Mouse (Mus musculus): ENCODE results near the gene Ednra.

Gene Ednra

GRCm38 (mm10) chr8:77637593-77637992, 86.7 kb downstream of the Ednra start:
- no peak for DNase-seq

DNA sequence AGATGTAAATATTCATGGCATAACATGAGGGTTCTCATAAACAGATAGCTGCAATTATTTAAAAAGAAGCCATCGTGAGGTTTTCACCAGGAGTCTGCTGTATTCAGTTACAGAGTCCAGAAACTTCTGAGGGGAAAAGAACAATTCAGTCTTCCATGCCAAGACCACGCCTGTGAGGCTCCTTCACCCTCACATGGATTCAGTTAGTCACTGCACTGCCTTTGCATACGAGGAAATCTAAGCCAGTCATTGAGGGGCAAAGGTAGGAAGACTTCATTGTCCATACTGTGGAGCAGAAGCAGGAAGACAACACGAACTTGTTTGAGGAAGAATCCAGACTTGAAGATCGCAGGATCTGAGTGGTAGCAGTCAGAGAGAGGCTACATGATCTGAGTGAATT, 90.2 kb downstream of the Ednra start:
- DNase-seq: no peak

DNA sequence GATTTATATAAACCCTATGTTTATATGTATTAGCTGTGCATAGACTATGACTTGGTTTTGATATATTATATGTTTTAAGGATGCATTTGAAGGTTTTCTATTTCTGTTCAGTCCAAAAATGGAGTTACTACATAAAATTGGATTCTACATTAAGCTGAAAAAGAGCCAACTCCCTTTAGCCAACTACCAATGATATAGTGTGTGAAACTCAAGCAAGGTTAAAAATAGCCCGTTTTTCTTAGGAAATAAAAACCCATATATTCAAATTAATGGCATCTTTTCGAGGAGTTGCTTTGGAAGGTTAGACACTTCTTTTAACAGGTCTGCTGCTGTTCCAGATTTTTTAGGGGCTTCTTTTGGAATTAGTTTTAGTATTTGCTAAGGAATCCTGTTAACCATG, 91.1 kb downstream of the Ednra start:
- no peak for DNase-seq

- DNase-seq: no peak
Measured at GRCm38 (mm10) chr8:77630691-77631090, 93.6 kb downstream of the Ednra start.

- peak; percentile 90 for DNase-seq
Measured at GRCm38 (mm10) chr8:77629858-77630537, 94.3 kb downstream of the Ednra start.

DNA sequence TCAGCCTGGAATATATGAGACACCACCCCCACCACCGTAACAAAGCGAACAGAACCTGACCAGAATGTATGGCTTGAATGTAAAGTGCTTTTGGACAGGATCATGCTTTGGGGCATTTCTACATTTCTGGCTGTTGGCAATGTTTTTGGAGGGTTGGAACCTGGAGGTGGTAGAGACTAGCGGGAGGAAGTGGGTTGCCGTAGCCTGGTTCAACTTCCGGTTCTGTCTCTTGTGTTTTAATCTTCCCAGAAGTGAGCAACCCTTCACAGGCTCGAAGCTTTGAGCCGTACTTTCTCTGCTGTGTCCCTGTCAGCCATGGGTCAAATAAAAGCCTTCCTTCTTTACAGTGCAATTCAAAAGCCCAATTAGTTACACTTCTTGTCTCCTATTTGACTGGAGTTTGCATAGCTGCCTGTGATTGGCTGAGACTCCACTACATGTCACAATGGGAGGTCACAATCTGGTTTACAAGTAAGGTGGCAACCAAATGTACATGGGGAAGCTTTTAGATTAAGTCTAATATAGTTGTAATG, 100.5 kb downstream of the Ednra start:
- no peak for DNase-seq

DNA sequence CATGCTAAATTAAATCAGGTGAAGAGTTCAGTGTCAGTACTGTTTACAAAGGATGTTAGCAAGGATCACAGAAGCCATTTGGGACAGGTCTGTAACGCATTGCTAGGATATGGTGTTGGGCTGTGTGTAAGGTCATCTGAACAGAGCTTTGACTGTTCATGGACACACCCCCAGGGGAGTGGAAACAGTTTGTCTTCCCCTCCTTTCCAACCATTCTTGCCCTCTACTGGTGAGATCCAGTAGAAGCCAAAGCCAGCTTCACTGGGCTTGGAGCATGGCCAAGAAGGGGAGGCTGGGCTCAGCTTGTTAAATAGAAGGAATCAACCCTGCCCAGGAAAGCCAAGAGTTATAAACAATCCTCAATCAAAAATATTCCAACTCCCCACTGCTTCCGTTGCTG, 106.3 kb downstream of the Ednra start:
- DNase-seq: peak; percentile 20

Measured in right cerebral cortex, postnatal 14 days (tissue).